Mouse (Mus musculus) erythroblast, embryonic 14.5 days (primary cell): ENCODE data around the gene Dnajc17.

Source experiments
- GATA1 ChIP-seq: IDR thresholded peaks from 2 replicates; pipeline ENCODE4 v1.6.1; 2012; ENCODE audit warnings: low read length, inconsistent platforms, mixed read lengths
- TAL1 ChIP-seq: IDR thresholded peaks from 3 replicates; pipeline ENCODE4 v1.6.1; 2012; ENCODE audit warnings: low read length, inconsistent platforms, mixed read lengths

GRCm38 (mm10) chr2:119172862-119173576 is 35.6 kb downstream of the Dnajc17 start:
- TF ChIP-seq GATA1 (no peak), TAL1 (no peak)
